Mouse (Mus musculus) liver, postnatal 0 days (tissue): ENCODE results near the gene Fbn1.

Experiments
- CTCF ChIP-seq: sonication (generic); IDR thresholded peaks from 2 replicates; pipeline ENCODE4 v1.5.1; 2016; ENCODE audit warnings: antibody characterized with exemption, low read depth
- EP300 ChIP-seq: IDR thresholded peaks from 2 replicates; pipeline ENCODE4 v1.6.1; 2016; ENCODE audit warnings: antibody characterized with exemption, low read depth, mild to moderate bottlenecking

DNA sequence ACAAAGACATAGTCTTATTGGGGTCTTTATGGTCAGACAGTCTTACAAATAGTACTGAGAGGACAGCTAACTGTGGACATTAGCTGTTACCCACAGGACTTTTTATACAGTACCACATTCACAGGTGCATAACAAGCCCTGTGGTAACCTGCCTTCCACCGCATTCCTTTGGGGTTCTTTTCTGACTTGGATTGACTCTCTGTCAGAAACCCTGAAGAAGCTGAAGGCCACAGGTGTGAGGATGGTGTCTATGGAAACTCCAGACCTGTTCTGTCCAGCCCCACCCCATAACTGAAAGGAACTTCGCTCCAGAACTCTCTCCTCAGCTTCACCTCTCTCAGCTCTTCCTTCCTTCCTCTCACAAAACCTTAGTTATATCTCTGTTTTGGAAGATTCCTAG lies 13.5 kb downstream of the Fbn1 start:
- TF ChIP-seq CTCF: no peak
- TF ChIP-seq EP300: no peak
